Mouse (Mus musculus): ENCODE data around the gene Flt1. TPM values are rescaled to one million over a fixed set of nuclear protein-coding genes. Genes with fewer than 3 reads are reported as not detected.

Gene Flt1
- total RNA-seq, 4 experiments from 2014 or later, result 32.9 to 40.4 (median 35.7) TPM

DNA sequence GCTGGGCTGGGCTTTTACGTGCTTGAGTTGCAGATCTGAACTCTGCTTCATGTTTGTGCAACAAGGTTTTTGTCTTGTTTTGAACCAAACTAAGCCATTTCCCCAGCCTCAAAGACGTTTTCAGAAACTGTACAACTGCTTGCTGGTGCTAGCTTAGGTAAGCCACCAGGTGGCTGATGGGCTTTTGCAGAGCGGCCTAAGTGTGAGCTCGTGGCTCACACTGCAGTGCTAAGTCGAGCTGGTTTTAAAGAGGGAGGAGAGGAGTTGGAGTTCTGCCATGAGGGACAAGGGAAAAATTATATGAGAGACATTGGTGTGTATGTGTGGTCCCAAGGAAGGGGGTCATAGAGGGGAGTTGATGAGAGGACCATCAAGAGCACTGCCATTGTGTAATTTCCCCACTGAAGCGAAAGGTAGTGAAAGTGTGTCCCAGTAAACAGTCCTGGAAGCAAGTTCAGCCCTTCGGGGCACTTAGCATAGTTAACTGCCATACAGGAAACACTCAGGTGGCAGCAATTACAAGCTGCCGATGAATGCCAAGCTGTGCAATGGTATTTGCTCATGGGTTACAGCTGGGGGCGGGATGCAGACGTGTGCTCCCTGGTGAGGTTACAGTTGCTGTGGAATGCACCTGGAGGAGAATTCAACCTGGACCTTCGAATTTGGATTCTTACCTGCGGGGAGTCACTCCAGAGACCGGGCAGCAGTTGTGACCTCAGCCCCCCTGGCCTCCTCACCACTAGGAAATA, 173.8 kb downstream of the Flt1 start:
- no peak for DNase-seq (ENCODE audit: low spot score in 2 of 2)

GRCm38 (mm10) chr5:147549016-147549755, 176.6 kb downstream of the Flt1 start:
- DNase-seq (ENCODE audit: low spot score in 2 of 2), result no peak

- DNase-seq (ENCODE audit: low spot score in 2 of 2), result no peak
Observed at GRCm38 (mm10) chr5:147545731-147546241, 180.0 kb downstream of the Flt1 start.

DNA sequence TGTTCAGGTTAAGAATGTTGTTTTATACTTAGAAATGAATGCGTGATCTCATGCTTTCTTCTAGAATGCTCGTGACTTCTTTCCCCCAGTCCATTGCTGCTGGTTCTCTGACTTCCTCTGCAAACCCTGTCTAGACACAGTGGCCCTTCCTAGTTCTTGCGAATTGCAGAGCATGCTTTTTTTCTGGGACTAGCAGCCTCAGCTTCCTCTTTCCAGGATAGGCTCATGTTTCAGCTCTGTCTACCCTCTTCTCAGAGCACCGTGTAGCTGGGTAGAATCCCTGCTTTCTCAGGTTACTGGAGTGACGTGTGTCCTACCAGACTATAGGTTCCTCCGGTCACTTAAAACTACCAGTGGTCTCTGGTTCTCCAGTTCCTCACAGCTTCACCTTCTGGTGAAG, 183.5 kb downstream of the Flt1 start:
- DNase-seq (ENCODE audit: low spot score in 2 of 2), result no peak

- no peak for DNase-seq (ENCODE audit: low spot score in 2 of 2)
Observed at GRCm38 (mm10) chr5:147539815-147540214, 186.0 kb downstream of the Flt1 start.

- DNase-seq (ENCODE audit: low spot score in 2 of 2), result peak in 1 of 2 experiments; percentile 33
Observed at GRCm38 (mm10) chr5:147539409-147539808, 186.4 kb downstream of the Flt1 start.

DNA sequence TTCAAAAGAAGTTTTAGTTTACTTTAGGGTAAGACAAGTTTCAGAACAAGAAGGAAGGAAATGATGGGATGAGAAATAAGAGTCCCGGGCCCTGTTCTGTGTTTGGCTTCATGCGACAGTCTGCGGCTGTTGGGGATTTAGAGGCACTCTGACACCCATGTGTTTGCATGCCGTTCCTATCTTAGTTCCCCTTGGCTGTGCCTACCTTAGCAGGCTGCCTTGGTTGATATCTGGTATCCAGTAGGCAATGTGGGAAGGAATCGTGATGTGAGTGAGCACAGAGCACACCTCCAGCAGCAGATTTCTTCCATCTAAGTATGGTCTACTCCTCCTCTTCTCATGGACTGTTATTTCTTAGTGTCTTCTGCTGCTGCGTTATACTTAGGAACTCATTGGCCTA, 193.8 kb downstream of the Flt1 start:
- DNase-seq (ENCODE audit: low spot score in 2 of 2), result peak in 1 of 2 experiments; percentile 22

DNA sequence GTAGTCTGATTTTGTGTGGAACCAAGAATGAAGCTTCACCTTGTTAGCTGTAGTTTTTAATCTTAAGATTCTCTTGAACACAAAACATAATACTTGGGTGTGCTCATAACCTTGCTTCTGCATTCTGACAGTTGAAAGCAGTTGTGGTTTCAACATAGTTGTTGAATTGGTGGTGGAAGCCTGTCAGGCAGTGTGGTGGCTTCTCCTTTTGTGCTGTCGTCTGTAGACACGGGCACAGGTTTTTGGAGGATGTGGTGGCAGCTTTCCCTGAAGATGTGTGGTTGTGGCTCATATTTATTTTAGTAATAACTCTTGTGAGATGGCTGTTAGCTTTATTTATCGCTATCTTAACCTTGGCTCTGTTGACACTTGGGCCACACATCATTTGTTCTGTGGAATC, 198.0 kb downstream of the Flt1 start:
- no peak for DNase-seq (ENCODE audit: low spot score in 2 of 2)

DNA sequence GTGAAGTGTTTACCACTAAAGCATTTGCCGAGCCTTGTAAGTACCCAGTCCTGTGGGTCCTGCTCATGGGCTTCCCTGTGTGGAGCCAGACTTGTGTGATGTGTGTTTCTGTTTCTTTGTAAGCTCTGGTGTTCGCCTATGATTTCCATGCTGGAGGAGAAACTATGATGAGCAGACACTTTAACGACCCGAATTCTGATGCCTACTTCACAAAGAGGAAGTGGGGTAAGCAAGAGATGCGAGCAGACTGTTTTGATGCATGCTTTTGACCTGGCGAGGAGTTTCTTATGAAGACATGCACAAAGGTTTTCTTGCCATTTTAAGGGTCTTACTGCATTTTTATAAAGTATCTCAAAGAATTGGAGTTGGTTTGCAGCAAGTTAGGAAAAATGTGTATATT, 198.8 kb downstream of the Flt1 start:
- DNase-seq (ENCODE audit: low spot score in 2 of 2), result no peak

Other genes starting within 250 kb of the Flt1 start
- gene Pomp, start 134.4 kb upstream of the Flt1 start, total RNA-seq (2022), result 100 to 1,000 TPM; 141 to 181 (median 153) TPM
- gene Slc46a3, start 168.8 kb upstream of the Flt1 start, total RNA-seq (2022), result 10 to 100 TPM in 1 of 4 experiments, 1 to 10 TPM in 3; 8.6 to 11.2 (median 9.2) TPM
- 10 to 100 TPM; 36.6 to 43.1 (median 39.3) TPM for gene Mtus2, start 231.3 kb upstream of the Flt1 start, total RNA-seq (2022)